Mouse (Mus musculus): ENCODE results near the gene Qpctl. TPM values are rescaled to one million over a fixed set of nuclear protein-coding genes. Genes with fewer than 3 reads are reported as not detected.
"Not testable (repeated sequence)": the region's sequence is repeated elsewhere in the genome, so short reads cannot be mapped to it uniquely, and the experiment has no call there.

Gene Qpctl
- polyA plus RNA-seq, 1 experiment from 2014 or later, result 28.8 TPM

DNA sequence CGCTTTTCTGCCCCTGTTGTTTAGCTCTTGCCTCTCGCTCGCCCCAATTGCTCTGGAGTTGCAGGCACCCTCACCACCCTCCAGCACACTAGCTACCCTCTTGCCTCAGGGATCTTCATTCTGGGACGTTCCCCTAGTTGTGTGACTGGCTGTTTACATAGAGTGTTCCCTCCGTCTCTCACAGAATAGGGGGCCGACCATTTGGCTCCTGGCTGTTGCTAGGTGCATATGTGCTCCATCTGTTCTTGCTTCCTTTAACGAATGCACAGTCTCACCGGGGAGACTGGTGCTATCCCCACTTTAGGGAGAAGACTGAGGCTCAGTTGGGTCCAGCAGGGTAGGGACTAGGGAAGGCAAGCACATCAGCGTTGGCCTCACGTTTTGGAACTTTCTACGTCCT is 9.5 kb upstream of the Qpctl start:
- Histone ChIP-seq H3K4me2 (ENCODE audit: low read length) (no peak overlapping the region), H3K36me3 (ENCODE audit: control insufficient read depth, insufficient read depth, low read length) (peaks cover 4% of the 10 kb centered on the region), H3K4me1 (ENCODE audit: control insufficient read depth, insufficient read depth, low read length) (peaks cover 13% of the 10 kb centered on the region), H3K4me3 (ENCODE audit: low read depth, low read length) (no peak overlapping the region), H3K27me3 (ENCODE audit: control insufficient read depth, insufficient read depth, low read depth, low read length) (peaks cover 8% of the 10 kb centered on the region; the same call in 1 of the 2 replicates), H3K9ac (ENCODE audit: low read depth, low read length) (no peak overlapping the region), H3K9me3 (replicated peaks; ENCODE audit: control insufficient read depth, low read length, poor library complexity, severe bottlenecking) (no peaks in the 10 kb centered on the region), H3K27ac (ENCODE audit: low read length) (no peak overlapping the region)
- 69% methylated on average over 11 of the region's 11 CpGs for WGBS
- ATAC-seq, result no peak

DNA sequence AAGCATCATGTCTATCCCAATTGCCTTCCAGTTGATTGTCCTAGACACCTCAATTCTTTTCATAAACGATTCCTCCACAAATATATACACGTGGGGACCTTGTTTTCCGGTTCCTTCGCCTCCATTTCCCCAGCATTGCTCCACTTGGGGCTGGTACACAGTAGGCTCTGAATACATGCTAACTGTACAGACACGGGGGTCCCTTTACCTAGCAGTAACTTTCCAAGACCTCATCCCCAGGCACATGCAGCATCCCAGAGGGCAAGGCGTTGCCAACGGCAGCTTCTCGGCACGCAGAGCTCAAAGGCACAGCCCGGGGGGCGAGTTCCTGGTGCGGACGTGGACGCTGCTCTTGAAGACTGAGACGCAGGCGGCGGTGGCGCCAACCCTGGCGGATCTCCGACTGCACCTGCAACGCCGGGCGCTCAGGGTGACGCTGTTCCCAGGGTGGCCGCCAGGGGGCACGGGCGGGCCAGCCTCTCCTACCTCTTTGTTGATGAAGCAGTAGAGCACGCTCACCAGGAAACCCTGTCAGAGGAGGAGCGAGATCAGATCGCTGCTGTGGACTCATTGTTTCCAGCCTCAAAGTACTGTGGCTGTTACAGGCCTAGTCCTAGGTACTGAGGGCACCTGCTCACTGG is 8.2 kb upstream of the Qpctl start:
- peak; percentile 60 for ATAC-seq
- Histone ChIP-seq H3K9ac (ENCODE audit: low read depth, low read length) (peak overlapping the region; percentile 45), H3K4me1 (ENCODE audit: control insufficient read depth, insufficient read depth, low read length) (peaks cover 13% of the 10 kb centered on the region), H3K27me3 (ENCODE audit: control insufficient read depth, insufficient read depth, low read depth, low read length) (peaks cover 5% of the 10 kb centered on the region; the same call in 1 of the 2 replicates), H3K27ac (ENCODE audit: low read length) (peak overlapping the region; percentile 54), H3K9me3 (replicated peaks; ENCODE audit: control insufficient read depth, low read length, poor library complexity, severe bottlenecking) (no peaks in the 10 kb centered on the region), H3K4me2 (ENCODE audit: low read length) (peak overlapping the region; percentile 42), H3K36me3 (ENCODE audit: control insufficient read depth, insufficient read depth, low read length) (peaks cover 11% of the 10 kb centered on the region), H3K4me3 (ENCODE audit: low read depth, low read length) (peak overlapping the region; percentile 2; the same call in 1 of the 2 replicates)
- 6% methylated on average over 30 of the region's 30 CpGs for WGBS

DNA sequence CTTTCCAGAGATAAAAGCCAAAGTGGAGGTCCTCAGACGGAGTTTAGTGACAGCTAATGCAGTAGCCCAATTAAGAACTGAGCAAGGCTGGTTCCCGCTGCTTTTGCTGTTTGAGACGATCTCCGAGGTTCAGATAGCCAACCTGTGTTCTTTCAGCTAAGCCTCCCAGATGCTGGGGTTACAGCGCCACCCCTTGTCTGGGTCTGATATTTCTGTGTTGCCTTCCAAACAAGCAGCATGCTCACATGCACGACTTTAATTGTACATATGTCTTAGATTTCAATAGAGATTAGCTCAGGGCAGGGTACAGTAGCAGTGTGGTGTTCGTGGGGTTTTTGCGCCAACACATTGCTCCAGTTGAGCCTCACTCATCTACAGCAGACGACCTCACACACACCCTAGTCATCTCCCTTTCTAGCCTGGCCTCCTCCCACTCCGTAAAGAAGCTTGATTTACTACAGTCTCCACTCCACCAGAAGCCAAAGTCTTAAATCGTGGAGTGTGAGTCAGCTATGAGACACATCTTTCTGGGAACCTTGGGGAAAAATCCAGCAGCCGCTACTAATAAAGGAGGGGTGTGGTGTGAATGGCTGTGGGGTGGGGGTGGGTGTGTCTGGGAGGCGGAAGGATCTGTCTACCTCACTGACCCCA is 6.9 kb upstream of the Qpctl start:
- H3K4me2 ChIP-seq (ENCODE audit: low read length), result no peak overlapping the region
- H3K36me3 ChIP-seq (ENCODE audit: control insufficient read depth, insufficient read depth, low read length), result peaks cover 20% of the 10 kb centered on the region
- H3K27ac ChIP-seq (ENCODE audit: low read length), result no peak overlapping the region
- H3K9ac ChIP-seq (ENCODE audit: low read depth, low read length), result 0 out of 2 replicates have a peak overlapping the region, but pooled peaks have one; percentile 6
- H3K4me3 ChIP-seq (ENCODE audit: low read depth, low read length), result no peak overlapping the region
- H3K4me1 ChIP-seq (ENCODE audit: control insufficient read depth, insufficient read depth, low read length), result peaks cover 13% of the 10 kb centered on the region
- no peaks in the 10 kb centered on the region for H3K9me3 ChIP-seq (replicated peaks; ENCODE audit: control insufficient read depth, low read length, poor library complexity, severe bottlenecking)
- WGBS, result 62% methylated on average over 13 of the region's 13 CpGs
- H3K27me3 ChIP-seq (ENCODE audit: control insufficient read depth, insufficient read depth, low read depth, low read length), result peaks cover 5% of the 10 kb centered on the region; the same call in 1 of the 2 replicates
- no peak for ATAC-seq

DNA sequence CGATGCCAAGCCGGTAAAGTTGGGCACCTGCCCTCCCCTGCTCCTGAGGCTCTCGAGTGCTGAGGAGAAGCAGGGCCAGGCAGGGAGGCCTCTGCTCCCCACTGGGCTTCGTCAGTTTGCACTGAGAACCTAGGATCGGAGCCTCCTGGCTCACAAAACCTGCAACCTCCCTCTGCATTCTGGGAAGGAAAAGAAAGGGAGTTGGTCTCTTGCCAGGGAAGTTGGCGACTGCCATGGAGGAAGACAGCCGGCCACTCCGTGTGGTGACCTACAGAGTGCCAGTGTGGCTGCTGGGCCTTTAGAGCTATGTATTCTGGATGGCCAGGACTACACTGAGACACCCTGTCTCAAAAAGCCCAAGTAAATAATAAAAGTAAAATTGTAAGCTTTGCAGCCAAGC is 5.7 kb upstream of the Qpctl start:
- H3K27me3 ChIP-seq (ENCODE audit: control insufficient read depth, insufficient read depth, low read depth, low read length), result peaks cover 5% of the 10 kb centered on the region; the same call in 1 of the 2 replicates
- H3K27ac ChIP-seq (ENCODE audit: low read length), result no peak overlapping the region
- H3K4me1 ChIP-seq (ENCODE audit: control insufficient read depth, insufficient read depth, low read length), result peaks cover 15% of the 10 kb centered on the region
- H3K9ac ChIP-seq (ENCODE audit: low read depth, low read length), result no peak overlapping the region
- no peak overlapping the region for H3K4me3 ChIP-seq (ENCODE audit: low read depth, low read length)
- H3K4me2 ChIP-seq (ENCODE audit: low read length), result no peak overlapping the region
- H3K36me3 ChIP-seq (ENCODE audit: control insufficient read depth, insufficient read depth, low read length), result peaks cover 20% of the 10 kb centered on the region
- no peak for ATAC-seq
- no peaks in the 10 kb centered on the region for H3K9me3 ChIP-seq (replicated peaks; ENCODE audit: control insufficient read depth, low read length, poor library complexity, severe bottlenecking)
- 79% methylated on average over 8 of the region's 8 CpGs for WGBS

DNA sequence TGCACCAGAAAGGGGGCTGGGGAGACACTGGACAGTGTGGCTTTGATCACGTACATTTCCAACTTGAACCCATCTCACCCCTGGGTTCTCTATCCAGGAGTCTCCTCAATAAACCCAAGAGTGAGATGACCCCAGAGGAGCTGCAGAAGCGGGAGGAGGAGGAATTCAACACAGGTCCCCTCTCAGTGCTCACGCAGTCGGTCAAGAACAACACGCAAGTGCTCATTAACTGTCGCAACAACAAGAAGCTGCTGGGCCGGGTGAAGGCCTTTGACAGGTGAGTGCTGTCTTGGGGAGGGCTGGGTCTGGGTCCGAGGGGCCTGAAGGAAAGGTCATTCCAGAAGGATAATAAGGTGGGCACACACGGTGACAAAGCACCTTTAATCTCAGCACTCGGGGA is 2.0 kb upstream of the Qpctl start:
- ATAC-seq; H3K9me3 ChIP-seq (replicated peaks; ENCODE audit: control insufficient read depth, low read length, poor library complexity, severe bottlenecking); H3K27ac ChIP-seq (ENCODE audit: low read length); H3K27me3 ChIP-seq (ENCODE audit: control insufficient read depth, insufficient read depth, low read depth, low read length); H3K4me3 ChIP-seq (ENCODE audit: low read depth, low read length); H3K4me2 ChIP-seq (ENCODE audit: low read length); H3K9ac ChIP-seq (ENCODE audit: low read depth, low read length): not testable (repeated sequence)
- 93% methylated on average over 10 of the region's 10 CpGs for WGBS
- Histone ChIP-seq H3K36me3 (ENCODE audit: control insufficient read depth, insufficient read depth, low read length) (peaks cover 20% of the 10 kb centered on the region), H3K4me1 (ENCODE audit: control insufficient read depth, insufficient read depth, low read length) (peaks cover 18% of the 10 kb centered on the region)

DNA sequence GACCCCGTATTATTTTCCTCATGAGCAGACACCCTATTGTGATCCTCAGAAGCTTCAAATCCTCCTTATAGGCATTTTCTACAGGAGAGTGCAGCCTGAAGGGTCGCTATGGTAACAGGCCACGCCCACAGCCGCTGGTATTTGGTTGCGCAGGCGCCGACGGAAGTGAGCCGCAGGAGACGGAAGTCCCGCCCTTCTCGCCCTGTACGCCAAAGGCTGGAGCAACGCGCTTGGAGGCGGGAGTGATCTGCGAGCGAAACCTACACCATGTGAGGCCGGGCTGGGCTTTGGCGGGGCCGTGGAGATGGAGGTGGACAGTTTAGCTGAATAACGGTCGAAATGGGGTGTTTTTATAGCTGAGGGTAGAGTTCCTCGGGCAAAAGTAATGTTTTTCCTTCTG is 535 bp upstream of the Qpctl start, which contains the start of gene Snrpd2:
Gene Snrpd2, plus strand, starts transcription at position 97 of the 400 bp plus-strand sequence.
- peak; percentile 92 for ATAC-seq
- Histone ChIP-seq H3K27ac (ENCODE audit: low read length) (peak within 1 kb of the TSS; percentile 87), H3K4me3 (ENCODE audit: low read depth, low read length) (peak within 1 kb of the TSS; percentile 51), H3K9ac (ENCODE audit: low read depth, low read length) (peak within 1 kb of the TSS; percentile 70), H3K27me3 (ENCODE audit: control insufficient read depth, insufficient read depth, low read depth, low read length) (no peaks in the 10 kb centered on the region), H3K4me1 (ENCODE audit: control insufficient read depth, insufficient read depth, low read length) (peaks cover 18% of the 10 kb centered on the region), H3K9me3 (replicated peaks; ENCODE audit: control insufficient read depth, low read length, poor library complexity, severe bottlenecking) (no peaks in the 10 kb centered on the region), H3K4me2 (ENCODE audit: low read length) (peak within 1 kb of the TSS; percentile 62), H3K36me3 (ENCODE audit: control insufficient read depth, insufficient read depth, low read length) (peaks cover 20% of the 10 kb centered on the region)
- 0% methylated on average over 24 of the region's 24 CpGs for WGBS

DNA sequence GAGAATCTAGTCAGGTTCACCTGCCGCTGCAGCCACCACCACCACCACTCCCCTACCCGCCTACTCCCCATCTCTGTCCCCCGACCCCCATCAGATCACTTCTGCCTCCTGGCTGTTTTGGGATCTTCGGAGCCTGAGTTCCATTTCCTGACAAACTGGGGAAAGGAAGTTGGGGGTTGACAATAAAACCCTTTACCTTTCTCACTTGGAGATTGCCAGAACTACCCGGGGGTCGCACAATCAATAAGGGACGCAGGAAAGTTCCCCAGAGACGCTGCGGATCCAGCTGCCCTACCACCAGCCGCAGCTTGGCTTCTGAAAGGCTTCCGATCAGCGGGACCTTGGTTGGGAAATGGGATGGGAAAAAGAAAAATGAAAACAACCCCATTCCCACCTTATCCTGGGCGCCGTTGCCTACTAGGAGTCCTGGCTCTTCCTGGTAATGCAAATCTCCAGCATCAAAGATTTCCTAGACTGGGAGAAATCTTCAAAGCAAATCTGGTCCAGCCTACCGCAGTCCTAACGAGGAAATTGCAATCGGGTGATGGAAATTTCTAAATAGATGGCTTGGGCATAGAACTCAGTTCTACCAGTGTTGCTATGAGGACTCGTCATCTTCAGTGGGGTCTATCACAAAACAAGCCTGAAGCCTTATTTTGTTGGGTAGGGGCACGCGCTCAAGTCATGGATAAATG is 764 bp downstream of the Qpctl start:
- Histone ChIP-seq H3K4me1 (ENCODE audit: control insufficient read depth, insufficient read depth, low read length) (peaks cover 18% of the 10 kb centered on the region), H3K36me3 (ENCODE audit: control insufficient read depth, insufficient read depth, low read length) (peaks cover 13% of the 10 kb centered on the region), H3K4me3 (ENCODE audit: low read depth, low read length) (peak overlapping the region; percentile 51), H3K27ac (ENCODE audit: low read length) (peak overlapping the region; percentile 87), H3K4me2 (ENCODE audit: low read length) (peak overlapping the region; percentile 62), H3K9me3 (replicated peaks; ENCODE audit: control insufficient read depth, low read length, poor library complexity, severe bottlenecking) (no peaks in the 10 kb centered on the region), H3K9ac (ENCODE audit: low read depth, low read length) (peak overlapping the region; percentile 70), H3K27me3 (ENCODE audit: control insufficient read depth, insufficient read depth, low read depth, low read length) (no peaks in the 10 kb centered on the region)
- WGBS, result 14% methylated on average over 20 of the region's 20 CpGs
- no peak for ATAC-seq

DNA sequence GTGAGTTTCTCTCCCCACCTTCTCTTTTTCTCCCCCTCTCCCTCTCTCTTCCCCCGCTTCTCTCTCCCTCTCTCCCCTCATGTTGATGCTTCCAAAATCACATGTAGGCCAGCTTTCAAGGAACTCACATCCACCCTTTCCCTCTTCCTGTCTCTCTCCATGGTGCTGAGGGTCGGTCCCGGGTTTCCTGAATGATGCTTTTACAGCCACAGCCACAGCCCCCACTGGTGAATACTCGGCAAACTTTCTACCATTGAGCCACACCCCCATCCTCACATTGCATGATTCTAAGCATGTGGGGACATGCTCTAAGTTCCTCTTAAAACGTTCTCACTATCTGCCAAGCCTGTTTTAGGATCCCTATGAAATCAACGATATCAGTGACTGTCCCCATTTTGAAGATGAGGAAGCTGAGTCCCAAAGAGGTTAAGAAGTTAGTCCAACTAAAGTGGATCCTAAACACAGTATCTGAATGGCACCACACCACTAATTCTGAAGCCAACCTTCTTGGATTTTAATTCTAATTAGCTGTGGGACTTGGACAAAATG is 1.5 kb downstream of the Qpctl start:
- peaks cover 9% of the 10 kb centered on the region for H3K36me3 ChIP-seq (ENCODE audit: control insufficient read depth, insufficient read depth, low read length)
- peak overlapping the region; percentile 51; the same call in 1 of the 2 replicates for H3K4me3 ChIP-seq (ENCODE audit: low read depth, low read length)
- no peaks in the 10 kb centered on the region for H3K27me3 ChIP-seq (ENCODE audit: control insufficient read depth, insufficient read depth, low read depth, low read length)
- peak overlapping the region; percentile 62 for H3K4me2 ChIP-seq (ENCODE audit: low read length)
- no peak overlapping the region for H3K27ac ChIP-seq (ENCODE audit: low read length)
- no peak for ATAC-seq
- H3K9me3 ChIP-seq (replicated peaks; ENCODE audit: control insufficient read depth, low read length, poor library complexity, severe bottlenecking), result no peaks in the 10 kb centered on the region
- no peak overlapping the region for H3K9ac ChIP-seq (ENCODE audit: low read depth, low read length)
- WGBS, result 72% methylated on average over 6 of the region's 6 CpGs
- H3K4me1 ChIP-seq (ENCODE audit: control insufficient read depth, insufficient read depth, low read length), result peaks cover 18% of the 10 kb centered on the region
